Mouse (Mus musculus) splenic B cell, adult 2 months (primary cell): ENCODE data around the gene Slc44a5.

Experiments
- DNase-seq: peaks from one replicate; pipeline ENCODE4 v3.0.0-alpha.2; 2011; ENCODE audit warnings: low read depth, low spot score
- H3K27me3 ChIP-seq: 2 replicates; pipeline ENCODE4 v1.6.1; 2012; ENCODE audit warnings: mild to moderate bottlenecking, low read length, moderate library complexity, mixed read lengths; ENCODE audit not compliant: control insufficient read depth, poor library complexity, insufficient read depth, severe bottlenecking
- H3K36me3 ChIP-seq: 2 replicates; pipeline ENCODE4 v1.6.1; 2012; ENCODE audit warnings: mild to moderate bottlenecking, low read length, moderate library complexity, mixed read lengths; ENCODE audit not compliant: control insufficient read depth, poor library complexity, insufficient read depth, severe bottlenecking

The Slc44a5 gene

DNA sequence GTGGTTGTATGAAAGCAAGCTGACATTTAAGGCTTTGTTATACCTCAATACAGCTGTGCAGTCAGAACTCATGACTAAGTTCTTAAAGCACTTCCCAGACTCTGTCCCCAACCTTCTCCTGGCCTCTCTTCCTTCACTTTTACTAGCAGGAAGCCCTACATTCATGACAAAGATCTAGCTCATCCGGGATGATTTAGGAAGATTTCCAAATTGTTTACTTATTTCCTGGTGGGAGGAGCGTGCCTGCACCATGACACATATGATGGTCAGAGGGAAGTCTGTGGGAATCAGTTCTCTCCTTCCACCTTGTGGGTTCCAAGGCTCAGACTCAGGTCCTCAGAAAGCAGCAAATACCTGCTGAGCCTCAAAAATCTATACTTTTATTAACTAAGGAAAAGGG lies 317.1 kb downstream of the Slc44a5 start:
- no peaks in the 10 kb centered on the region for H3K27me3 ChIP-seq
- H3K36me3 ChIP-seq: no peaks in the 10 kb centered on the region
- DNase-seq: no peak

DNA sequence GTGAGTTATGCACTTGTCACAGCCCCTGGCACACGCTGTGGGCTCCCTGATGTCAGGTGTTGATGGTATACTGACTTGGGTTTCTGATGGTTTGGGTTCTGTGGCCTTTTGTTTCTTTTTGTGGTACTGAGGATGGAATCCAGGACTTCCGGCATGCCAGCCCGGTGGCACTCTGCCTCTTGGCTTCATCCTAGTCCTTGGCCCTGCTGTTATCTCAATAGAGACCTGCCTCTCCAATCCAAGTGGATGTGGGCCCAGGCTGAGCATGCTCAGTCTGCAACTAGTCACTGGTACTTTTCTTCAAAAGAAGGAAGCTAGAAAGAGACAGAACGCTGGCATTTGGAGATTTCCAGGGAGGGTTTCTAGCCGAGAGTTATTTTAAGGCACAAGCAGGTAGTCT lies 318.9 kb downstream of the Slc44a5 start:
- Histone ChIP-seq H3K27me3 (no peaks in the 10 kb centered on the region), H3K36me3 (no peaks in the 10 kb centered on the region)
- DNase-seq: no peak

DNA sequence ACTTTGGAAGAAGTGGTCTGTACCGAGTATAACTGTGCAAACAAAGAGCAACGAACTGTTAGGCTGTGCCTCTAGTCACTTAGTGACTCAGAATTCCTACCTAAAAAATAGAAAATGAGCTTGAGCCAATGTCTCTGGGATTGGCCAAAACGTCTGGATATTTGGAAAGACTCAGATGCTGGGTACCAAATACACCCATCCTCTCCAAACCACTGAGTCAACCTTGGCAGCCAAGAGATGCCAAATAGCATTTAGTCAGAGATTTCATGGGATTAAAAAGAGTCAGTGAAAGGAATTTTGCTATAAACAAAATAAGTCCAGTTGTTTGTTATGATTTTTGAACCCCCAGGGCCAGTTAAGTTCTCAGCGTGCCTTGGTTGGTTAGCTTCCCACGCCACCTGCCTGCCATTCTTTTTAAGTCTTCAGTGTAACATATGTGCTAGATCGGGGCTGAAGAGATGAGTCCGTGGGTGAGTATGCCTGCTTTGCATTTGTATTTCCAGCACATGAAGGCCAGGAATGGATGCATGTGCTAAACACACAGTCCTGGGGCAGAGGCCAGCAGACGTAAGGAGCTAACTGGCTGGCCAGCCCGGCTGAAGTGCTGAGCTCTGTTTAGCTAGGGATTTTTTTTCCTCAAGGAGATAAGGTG lies 320.7 kb downstream of the Slc44a5 start:
- no peaks in the 10 kb centered on the region for H3K36me3 ChIP-seq
- H3K27me3 ChIP-seq: no peaks in the 10 kb centered on the region
- DNase-seq: no peak

DNA sequence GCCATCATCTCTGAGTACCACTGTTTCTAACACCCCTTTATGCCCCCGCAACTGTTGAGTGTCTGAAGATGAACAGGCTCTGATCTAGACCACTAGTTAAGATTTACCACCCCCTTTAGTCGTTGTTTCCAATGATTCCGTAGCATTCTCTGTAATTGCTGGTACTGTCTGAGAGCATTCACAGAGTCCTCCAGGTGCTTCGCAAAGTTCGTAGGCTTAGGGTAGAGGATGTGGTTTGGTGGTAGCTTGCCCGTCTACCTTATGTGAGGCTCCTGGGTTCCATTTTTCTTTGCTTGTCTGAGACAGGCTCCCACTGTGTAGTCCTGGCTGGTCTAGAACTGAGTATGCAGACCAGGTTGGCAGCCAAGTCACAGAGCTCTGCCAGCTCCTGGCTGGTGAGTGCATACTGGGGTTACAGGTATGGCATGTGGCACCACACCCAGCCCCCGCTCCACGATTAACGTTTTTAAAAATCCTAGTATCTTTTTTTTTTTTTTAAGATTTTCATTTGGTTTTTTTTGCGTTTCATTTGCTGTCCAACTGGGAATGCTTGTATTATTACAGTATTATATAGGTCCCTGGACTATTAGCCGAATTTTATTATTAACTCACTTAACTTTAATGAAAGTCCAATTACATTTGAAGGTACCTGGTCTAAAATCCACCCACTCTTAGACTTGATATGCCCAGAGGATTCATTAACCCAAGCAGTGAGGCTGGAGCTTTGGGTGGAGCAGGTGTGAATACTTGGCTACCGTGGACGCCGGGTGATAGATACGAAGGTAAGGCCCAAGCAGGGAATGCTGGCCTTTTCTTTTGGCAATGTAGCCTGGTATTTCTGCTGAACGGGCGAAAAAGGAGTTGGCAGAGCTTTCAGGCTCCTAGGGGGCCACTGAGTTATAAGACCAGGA lies 321.9 kb downstream of the Slc44a5 start:
- Histone ChIP-seq H3K36me3 (no peaks in the 10 kb centered on the region), H3K27me3 (no peaks in the 10 kb centered on the region)
- DNase-seq: no peak

DNA sequence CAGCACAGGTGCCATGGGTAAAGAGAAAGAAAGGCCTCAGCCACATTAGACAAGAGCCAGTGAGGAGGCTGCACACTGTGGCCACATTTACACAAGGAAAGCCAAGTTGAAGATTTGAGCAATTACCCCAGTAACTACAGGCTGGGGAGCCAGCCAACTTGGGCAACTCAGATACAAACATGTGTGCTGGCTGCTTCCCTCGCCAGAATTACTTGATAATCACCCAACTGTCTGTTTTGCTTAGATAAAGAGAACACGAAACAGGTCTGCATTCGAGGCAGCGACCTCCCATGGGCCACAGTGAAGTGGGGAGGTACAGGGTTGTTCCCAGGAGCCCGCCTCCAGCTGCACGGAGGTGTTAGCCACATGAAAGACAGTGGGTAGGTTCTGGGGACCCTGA lies 324.3 kb downstream of the Slc44a5 start:
- Histone ChIP-seq H3K36me3 (no peaks in the 10 kb centered on the region), H3K27me3 (no peaks in the 10 kb centered on the region)
- no peak for DNase-seq

DNA sequence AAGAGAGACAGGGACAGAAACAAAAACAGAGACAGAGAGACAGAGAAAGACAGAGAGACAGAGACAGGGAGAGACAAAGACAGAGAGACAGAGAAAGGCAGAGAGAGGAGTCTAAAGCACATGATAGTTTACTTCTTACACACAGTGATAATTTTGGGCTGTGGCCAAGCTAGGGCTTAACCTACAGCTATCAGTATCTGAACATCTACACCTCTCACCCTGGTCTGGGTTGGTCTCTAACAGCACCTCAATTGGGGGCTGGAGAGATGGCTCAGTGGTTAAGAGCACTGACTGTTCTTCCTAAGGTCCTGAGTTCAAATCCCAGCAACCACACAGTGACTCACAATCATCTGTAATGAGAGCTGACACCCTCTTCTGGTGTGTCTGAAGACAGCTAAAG lies 325.3 kb downstream of the Slc44a5 start:
- no peaks in the 10 kb centered on the region for H3K27me3 ChIP-seq
- no peak for DNase-seq
- H3K36me3 ChIP-seq: no peaks in the 10 kb centered on the region

DNA sequence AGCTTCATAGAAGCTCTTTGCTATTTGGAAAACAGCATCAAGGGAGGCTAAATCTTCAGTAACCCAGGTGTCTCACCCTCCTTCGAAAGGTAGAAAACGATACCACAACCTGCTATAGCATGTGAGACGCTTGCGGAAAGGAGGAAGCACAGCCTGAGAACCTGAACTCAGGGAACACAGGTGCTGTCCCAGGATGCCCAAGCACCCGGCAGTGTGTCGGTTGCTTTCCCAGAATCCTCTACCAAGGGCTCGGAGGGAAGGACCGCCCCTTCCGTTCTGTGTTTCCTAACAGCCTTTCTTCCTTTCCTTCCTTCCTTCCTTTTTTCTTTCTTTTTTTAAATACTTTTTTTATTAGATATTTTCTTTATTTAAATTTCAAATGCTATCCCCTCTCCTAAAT lies 326.8 kb downstream of the Slc44a5 start:
- Histone ChIP-seq H3K36me3 (no peaks in the 10 kb centered on the region), H3K27me3 (no peaks in the 10 kb centered on the region)
- no peak for DNase-seq

DNA sequence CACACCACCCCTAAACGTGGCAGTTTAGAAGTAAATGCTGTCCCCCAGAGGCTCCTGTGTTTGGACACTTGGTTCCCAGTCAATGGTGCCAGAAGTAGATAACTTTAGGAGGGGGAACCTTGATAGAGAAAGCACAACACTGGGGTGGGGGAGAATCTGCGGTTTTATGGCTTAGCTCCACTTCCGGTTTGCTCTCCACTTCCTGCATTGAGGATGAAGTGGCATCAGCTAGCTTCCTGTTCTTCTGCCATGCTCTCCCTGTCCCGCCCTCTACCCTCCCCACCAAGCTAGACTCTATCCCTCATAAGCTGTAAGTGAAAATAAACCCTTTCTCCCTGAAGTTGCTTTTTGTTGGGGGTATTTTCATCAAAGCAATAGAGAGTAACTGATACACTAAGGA lies 327.9 kb downstream of the Slc44a5 start:
- no peaks in the 10 kb centered on the region for H3K27me3 ChIP-seq
- H3K36me3 ChIP-seq: no peaks in the 10 kb centered on the region
- DNase-seq: no peak

DNA sequence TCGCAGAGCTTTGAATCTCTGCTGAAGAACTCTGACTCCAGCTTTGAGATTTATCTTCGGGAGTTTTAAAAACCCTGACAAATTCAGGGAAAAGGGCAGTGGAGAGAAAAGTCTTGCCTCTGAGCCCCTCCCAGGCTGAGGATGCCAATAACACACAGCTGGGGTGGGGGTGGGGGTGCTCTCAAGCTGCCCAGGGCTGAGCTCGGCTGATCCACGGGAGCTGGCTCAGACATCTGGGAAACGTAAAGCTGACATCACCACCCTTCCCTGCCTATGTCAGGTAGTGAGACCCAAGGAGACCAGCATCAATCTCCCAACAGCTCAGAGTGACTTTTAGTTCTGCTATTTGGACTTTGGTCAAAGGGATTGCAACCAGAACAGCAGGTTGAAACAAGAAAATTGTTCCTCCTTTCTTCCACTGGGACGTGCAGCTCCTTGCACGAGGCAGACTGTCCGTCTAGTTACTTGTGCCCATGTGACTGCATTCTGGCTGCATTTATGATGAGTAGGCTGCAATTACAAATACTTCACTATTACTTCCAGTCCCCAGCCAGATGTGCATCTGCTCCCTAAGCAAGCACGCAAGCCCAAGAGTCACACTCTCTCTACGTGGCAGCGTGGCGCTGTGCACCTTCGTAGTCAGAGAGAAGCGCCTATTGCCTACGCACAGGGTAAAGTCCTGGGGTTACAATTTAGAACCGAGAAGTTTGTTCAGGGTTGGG lies 332.1 kb downstream of the Slc44a5 start:
- Histone ChIP-seq H3K36me3 (no peaks in the 10 kb centered on the region), H3K27me3 (no peaks in the 10 kb centered on the region)
- DNase-seq: no peak

DNA sequence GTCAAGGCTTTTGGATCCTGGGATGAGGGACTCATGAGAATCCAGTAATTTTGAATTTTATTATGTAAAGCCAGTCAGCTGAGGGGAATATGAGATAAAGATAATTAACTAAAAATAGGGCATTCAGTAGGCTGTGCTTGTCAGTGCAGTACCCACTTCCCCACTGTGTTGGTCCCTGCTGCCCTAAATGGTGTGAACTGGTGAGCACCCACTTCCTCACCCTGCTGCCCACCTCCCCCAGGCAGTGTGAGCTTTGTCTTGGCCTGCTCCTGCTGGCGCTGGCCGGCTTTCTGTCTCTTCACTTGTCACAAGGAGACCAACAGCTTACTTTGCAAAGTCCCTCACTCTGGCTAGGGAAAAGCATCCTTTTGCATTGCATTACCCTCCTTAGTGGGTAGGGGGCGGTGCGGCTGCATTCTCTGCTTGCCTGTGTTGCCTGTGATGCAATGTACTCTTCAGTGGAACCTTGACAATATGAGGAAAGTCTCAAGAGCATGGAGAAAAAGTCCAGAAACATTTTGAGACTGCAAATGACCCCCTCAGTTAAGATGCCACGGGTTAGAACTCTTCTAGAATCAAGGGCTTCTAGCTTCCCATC lies 344.5 kb downstream of the Slc44a5 start:
- no peak for DNase-seq
- Histone ChIP-seq H3K27me3 (no peaks in the 10 kb centered on the region), H3K36me3 (no peaks in the 10 kb centered on the region)
